Mouse (Mus musculus) heart, adult 2 months (tissue): ENCODE measurements around the gene Gm49340.
"Not testable (repeated sequence)": the region's sequence is repeated elsewhere in the genome, so short reads cannot be mapped to it uniquely, and the experiment has no call there.

Experiments used
- CTCF ChIP-seq: fragments of 200-600 bp; IDR thresholded peaks from 2 replicates; pipeline ENCODE4 v1.8.1; 2022; ENCODE audit warnings: antibody characterized with exemption, mild to moderate bottlenecking, moderate library complexity
- EP300 ChIP-seq: fragments of 200-500 bp; IDR thresholded peaks from 2 replicates; pipeline ENCODE4 v1.6.1; 2011; ENCODE audit warnings: low read depth, low read length, control low read depth; ENCODE audit not compliant: insufficient read depth
- POLR2A ChIP-seq: fragments of 200-500 bp; IDR thresholded peaks from 2 replicates; pipeline ENCODE4 v1.6.1; 2011; ENCODE audit warnings: mild to moderate bottlenecking, low read depth, low read length, control low read depth; ENCODE audit not compliant: insufficient read depth

DNA sequence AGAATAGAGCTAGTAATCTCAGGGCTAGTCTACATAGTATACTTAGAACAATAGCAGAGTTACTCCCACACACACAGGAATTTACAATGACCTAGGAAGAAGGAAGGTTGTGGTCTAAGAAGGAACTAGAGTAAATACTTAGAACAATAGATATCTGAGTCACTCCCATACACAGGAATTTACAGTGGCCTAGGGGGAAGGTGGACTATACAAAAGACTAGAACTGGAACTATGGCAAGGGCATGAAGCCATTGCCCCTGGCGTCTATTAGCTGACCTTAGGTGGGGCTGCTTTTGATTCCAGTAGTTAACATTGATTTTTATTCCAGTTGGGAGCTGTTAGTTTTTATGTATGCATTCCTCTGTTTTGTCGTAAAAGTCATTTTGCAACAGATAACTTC is 11.0 kb upstream of the Gm49340 start:
- not testable (repeated sequence) for TF ChIP-seq CTCF, POLR2A, EP300
